Mouse (Mus musculus): Measurements from ENCODE around the gene Prmt1. TPM values are rescaled to one million over a fixed set of nuclear protein-coding genes. Genes with fewer than 3 reads are reported as not detected.
A peak's percentile ranks its signal among the peaks of the same experiment; 100 is the strongest.

Gene Prmt1
- total RNA-seq, 2 experiments from 2014 or later = 380 to 390 TPM

DNA sequence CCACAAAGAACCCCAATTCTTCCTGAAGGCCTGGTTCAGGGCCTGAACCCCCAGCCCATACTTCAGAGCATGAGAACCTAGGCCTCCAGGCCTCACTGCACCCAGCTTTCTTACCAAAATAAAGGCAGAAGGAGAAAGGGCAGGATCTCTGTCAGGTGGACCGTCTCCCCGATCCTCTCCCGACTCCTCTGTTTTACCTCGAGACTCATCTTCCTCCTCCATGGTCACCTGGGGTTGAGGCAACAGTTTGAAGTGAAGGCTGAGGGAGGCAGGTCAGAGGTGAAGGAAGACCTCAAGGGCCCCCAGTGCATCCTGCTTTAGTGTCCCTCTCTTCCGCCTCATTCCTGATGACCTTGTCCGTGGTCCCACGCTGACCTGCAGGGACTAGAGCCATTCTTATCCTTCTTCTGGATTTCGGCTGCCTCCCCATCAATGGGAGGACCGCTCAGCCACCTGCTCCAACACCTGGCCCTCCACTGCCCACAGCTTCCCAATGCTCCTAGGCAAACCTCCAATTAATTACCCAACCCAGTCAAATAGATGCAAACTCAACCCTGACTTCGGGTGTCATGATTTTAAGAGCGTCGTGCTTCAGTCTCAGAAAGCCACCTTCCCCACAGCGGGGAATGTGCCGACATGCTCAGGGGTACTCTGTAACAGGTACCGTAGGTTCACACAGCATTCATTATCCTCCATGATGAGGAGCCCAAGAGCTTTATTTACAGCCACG is 27.2 kb upstream of the Prmt1 start:
- no peak for DNase-seq (ENCODE audit: low spot score in 2 of 2)

DNA sequence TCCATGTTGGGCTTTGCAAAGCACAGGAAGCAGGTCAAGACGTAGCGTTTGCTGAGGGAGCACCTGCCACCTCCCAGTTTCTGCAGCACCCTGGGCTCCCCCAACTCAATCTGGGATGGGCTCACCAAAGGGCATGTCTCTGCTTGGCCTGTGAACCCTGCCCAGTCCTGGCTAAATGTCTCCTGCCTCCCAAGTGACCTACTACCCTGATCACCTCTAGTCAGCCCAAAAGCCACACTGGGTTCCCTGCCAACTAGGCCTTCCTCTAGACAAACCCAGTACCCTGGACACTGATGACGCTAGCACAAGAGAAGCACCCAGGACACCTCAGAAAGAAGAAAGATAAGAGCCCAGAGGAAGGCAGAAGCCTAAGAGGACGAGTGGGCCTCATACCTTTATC is 26.5 kb upstream of the Prmt1 start:
- no peak for DNase-seq (ENCODE audit: low spot score in 2 of 2)

DNA sequence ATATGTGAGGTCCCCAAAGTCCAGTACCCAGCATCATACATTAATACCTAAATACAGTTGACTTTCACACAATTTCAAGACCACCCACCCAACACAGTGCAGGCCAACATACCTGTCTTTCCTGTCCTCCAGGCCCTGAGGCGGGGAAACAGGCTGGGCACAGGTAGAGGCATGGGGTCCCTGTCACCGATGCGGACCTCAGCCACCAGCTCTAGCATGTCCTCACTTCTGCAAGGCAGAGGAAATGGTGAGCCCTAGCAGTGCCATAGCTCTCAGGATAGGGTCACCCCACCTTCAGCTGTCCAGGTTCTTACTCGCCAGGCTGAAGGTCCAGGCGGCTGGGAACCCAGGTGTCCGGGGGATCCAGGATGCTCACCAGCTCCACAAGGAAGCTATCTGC is 25.6 kb upstream of the Prmt1 start:
- DNase-seq (ENCODE audit: low spot score in 2 of 2) = no peak

GRCm38 (mm10) chr7:45008411-45008810 is 22.0 kb upstream of the Prmt1 start:
- no peak for DNase-seq (ENCODE audit: low spot score in 2 of 2)

DNA sequence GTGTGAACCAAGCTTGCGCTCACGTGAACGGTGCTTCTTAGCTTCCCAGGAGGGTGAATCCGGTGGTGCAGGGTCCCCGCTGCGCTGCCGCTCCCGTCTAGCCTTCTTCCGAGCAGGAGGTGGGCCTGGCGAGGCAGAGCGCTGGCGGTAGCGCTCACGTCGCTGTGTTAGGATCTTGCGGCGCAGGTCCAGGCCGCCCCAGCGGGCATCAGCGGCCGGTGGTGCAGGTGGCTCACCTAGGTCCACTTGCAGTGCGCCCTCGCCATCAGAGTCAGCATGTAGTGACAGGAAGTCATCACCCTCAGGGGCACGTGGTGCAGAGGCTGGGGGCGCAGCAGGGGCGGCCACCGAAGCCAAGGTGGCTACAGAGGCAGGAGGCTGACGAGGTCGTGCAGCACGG is 21.5 kb upstream of the Prmt1 start:
- DNase-seq (ENCODE audit: low spot score in 2 of 2) = no peak

GRCm38 (mm10) chr7:45007141-45007540 is 20.8 kb upstream of the Prmt1 start:
- DNase-seq (ENCODE audit: low spot score in 2 of 2) = no peak

DNA sequence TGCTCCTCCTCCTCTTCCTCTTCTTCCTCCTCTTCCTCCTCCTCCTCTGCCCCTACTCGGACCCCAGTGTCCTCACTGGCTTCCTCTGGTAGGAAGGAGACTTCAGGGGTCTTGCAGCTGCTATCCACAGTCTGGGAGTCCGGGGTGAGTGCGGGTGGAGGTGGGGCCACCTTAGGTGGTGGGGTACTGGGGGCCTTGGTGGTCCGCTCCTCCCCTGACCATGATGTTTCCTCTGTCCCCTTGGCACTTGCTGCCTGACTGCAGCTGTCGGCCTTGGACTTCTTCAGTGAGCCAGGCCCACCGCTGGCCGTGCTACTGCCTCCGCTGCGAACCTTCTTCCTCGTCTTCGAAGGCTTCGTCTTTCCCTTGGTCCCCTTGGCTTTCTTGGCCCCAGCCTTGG is 20.1 kb upstream of the Prmt1 start:
- no peak for DNase-seq (ENCODE audit: low spot score in 2 of 2)

- DNase-seq (ENCODE audit: low spot score in 2 of 2) = no peak
Measured at GRCm38 (mm10) chr7:45005321-45005992, 19.1 kb upstream of the Prmt1 start.

GRCm38 (mm10) chr7:45004546-45004945 is 18.2 kb upstream of the Prmt1 start:
- no peak for DNase-seq (ENCODE audit: low spot score in 2 of 2)

DNA sequence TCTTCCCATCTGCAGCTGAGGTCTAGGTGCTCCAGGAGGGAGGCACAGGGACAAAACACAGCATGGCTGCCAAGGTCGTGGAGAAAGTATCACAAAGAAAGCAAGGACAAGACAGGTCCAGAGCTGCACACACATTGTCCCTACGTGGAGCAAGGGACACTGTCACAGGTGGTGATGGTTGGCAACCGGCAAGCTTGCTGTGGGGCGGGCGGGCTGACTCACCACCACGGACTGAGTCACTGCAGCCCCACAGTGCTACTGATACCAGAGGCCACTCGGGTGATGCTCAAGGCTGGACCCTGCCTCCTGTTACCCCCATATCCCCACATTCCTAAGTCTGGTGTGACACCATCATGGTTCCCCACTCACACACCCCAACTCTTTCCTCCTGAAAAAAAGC is 16.1 kb upstream of the Prmt1 start:
- no peak for DNase-seq (ENCODE audit: low spot score in 2 of 2)

DNA sequence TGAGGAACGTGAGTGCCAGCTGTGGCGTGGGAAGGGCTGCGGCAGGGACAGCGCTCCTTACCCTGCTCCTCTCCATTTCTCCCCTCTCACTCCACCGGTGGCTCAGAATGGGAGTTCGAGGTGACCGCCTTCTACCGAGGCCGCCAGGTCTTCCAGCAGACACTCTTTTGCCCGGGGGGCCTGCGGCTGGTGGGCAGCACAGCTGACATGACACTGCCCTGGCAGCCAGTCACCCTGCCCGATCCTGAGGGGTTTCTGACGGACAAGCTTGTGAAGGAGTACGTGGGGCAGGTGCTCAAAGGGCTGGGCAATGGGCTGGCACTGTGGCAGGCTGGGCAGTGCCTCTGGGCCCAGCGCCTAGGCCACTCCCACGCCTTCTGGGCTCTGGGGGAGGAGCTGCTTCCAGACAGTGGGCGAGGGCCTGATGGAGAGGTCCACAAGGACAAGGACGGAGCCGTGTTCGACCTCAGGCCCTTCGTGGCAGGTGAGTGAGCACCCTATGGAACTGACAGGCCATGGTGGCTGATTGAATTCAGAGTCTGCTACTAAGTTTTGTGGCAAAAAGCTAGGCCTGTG is 14.3 kb upstream of the Prmt1 start:
- no peak for DNase-seq (ENCODE audit: low spot score in 2 of 2)

- no peak for DNase-seq (ENCODE audit: low spot score in 2 of 2)
Measured at GRCm38 (mm10) chr7:44999753-45000152, 13.4 kb upstream of the Prmt1 start.

- no peak for DNase-seq (ENCODE audit: low spot score in 2 of 2)
Measured at GRCm38 (mm10) chr7:44998501-44998955, 12.2 kb upstream of the Prmt1 start, which contains the start of gene Bcl2l12. Bcl2l12 (minus strand) TSS chr7:44998712.

GRCm38 (mm10) chr7:44997940-44998428 is 11.6 kb upstream of the Prmt1 start:
- no peak for DNase-seq (ENCODE audit: low spot score in 2 of 2)

DNA sequence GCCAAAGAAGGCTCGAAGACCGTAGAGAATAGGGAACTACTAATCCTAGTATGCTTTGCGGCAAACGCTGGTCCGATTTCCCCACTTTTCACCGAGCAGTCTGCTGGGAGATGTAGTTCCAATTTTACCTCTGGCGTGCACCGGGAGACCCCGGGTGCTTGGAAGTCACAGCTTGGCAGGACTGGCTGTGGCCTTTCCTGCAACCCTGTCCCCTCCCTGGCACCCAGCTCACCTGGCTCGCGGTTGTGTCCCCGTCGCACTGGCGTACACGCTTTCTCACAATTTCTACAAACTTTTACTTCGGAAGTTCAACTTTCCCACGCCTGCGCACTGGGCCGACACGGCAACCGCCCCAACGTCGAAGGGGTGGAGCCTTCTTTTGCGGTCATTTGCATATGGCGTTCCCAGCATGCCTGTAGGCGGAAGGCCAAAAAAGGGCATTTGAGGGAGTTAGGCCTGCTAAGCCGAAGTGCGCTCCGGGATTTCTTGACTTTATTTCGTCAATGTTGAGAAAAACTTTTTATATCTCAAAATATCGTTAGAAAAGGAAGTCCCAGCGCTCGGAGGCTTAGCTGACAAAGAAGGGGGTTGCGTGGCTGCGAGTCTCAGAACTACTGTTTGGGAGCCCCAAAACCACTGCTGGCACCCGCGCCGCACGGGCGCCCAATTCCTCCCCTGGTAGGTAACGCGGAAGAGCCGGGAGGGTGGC is 11.0 kb upstream of the Prmt1 start, which contains the start of gene Irf3:
Irf3 (plus strand) TSS at position 418 of the 709 bp plus-strand sequence.
- peak; percentile 74 to 94 for DNase-seq (ENCODE audit: low spot score in 2 of 2)

- DNase-seq (ENCODE audit: low spot score in 2 of 2) = no peak
Measured at GRCm38 (mm10) chr7:44996672-44997071, 10.3 kb upstream of the Prmt1 start.

- no peak for DNase-seq (ENCODE audit: low spot score in 2 of 2)
Measured at GRCm38 (mm10) chr7:44986879-44987718, 731 bp upstream of the Prmt1 start.

GRCm38 (mm10) chr7:44985595-44986191 is 675 bp downstream of the Prmt1 start:
- peak; percentile 35 to 53 for DNase-seq (ENCODE audit: low spot score in 2 of 2)

GRCm38 (mm10) chr7:44984833-44985164 is 1.6 kb downstream of the Prmt1 start:
- no peak for DNase-seq (ENCODE audit: low spot score in 2 of 2)
